Mouse (Mus musculus) heart, adult 18-20 months (tissue): ENCODE measurements around the gene Pafah1b2. TPM values are rescaled to one million over a fixed set of nuclear protein-coding genes. Genes with fewer than 3 reads are reported as not detected.

ENCODE experiments used
- DNase-seq, 2 experiments: peaks; one replicate each; pipeline ENCODE4 v3.0.0; 2021 to 2022; ENCODE audit warnings: mixed read lengths in 1 of 2
- total RNA-seq, 2 experiments: library from RNA; stranded (reverse); gene quantifications; 2 replicates each; pipeline ENCODE4 v1.2.3; 2021

The Pafah1b2 gene
- total RNA-seq, 2 experiments from 2014 or later = 52.3 to 58.0 TPM

GRCm38 (mm10) chr9:46026058-46026849 lies 13.8 kb upstream of the Pafah1b2 start:
- DNase-seq = no peak

GRCm38 (mm10) chr9:46023591-46023990 lies 11.1 kb upstream of the Pafah1b2 start:
- DNase-seq = no peak

GRCm38 (mm10) chr9:46019975-46020374 lies 7.5 kb upstream of the Pafah1b2 start:
- DNase-seq = no peak

- DNase-seq = no peak
These were observed 5.8 kb upstream of the Pafah1b2 start for GRCm38 (mm10) chr9:46018316-46018715.

DNA sequence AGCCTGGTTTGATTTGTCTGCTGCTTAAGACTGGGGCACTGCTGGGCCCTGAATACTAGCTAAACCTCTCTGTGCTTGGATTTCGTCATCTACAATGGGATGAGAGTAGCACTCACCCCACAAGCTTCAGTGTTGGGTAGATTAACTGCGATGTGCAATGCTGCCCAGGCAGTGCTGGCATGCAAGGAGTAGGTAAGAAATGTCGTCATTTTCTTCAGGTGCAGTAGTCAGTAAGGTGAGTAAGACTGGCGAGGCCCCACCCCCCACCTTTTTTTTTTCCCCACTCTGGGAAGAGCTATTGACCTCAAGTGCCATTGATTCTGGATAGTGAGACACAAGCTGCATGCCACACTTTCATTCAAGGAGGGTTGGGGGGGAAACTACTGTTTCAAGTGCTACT lies 3.9 kb upstream of the Pafah1b2 start:
- no peak for DNase-seq

- DNase-seq = peak; percentile 44 to 78
These were observed 3.3 kb upstream of the Pafah1b2 start for GRCm38 (mm10) chr9:46015831-46016230.

DNA sequence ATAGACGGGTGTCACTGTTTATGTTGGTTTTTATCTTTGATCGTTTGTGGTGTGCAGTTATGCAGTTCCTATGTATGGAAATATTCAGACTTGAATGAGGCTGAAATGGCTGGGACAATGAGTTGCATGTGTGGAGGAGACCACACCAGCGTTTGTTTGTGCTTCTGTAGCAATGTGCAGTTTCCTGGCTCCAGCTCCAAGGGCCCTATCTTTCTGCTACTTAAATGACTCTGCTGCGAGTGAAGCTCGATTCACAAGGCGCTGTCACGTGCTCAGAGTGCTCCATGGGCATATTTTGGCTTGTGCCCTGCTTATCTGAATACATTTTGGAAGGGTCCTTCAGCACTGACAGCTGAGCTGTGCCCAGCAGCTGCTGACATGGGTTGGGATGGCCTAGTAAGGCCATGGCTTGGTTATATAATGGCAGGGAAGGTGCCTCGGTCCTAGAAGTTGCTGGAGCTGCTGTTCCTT lies 2.6 kb upstream of the Pafah1b2 start:
- DNase-seq = peak; percentile 84 to 87

- peak; percentile 74 to 76 for DNase-seq
These were observed 1.8 kb upstream of the Pafah1b2 start for GRCm38 (mm10) chr9:46014251-46014681.

DNA sequence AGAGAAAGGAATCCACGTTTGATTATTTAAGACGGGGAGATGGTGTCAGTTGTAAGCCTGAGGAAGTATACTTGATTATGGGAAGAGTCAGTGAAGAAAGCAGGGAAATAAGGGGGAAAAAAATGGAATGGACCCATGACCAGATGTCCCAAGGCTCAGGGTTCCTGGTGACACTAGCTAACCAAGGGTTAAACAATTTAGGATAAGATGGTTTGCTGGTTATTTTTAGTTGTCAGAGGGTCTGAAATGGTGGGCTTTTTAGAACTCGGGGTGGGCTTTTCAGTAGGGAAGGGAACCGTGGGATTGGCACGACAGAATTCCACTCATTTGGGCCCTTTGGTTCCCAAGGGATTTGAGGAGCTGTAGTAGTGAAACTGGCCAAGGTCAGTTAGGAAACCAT lies 1.1 kb upstream of the Pafah1b2 start:
- DNase-seq = peak in 1 of 2 experiments; percentile 62

GRCm38 (mm10) chr9:46013009-46013586 lies 608 bp upstream of the Pafah1b2 start:
- DNase-seq = peak; percentile 57 to 78

- no peak for DNase-seq
These were observed 1.2 kb downstream of the Pafah1b2 start for GRCm38 (mm10) chr9:46011094-46011970.

GRCm38 (mm10) chr9:46009669-46009983 lies 2.9 kb downstream of the Pafah1b2 start:
- no peak for DNase-seq

DNA sequence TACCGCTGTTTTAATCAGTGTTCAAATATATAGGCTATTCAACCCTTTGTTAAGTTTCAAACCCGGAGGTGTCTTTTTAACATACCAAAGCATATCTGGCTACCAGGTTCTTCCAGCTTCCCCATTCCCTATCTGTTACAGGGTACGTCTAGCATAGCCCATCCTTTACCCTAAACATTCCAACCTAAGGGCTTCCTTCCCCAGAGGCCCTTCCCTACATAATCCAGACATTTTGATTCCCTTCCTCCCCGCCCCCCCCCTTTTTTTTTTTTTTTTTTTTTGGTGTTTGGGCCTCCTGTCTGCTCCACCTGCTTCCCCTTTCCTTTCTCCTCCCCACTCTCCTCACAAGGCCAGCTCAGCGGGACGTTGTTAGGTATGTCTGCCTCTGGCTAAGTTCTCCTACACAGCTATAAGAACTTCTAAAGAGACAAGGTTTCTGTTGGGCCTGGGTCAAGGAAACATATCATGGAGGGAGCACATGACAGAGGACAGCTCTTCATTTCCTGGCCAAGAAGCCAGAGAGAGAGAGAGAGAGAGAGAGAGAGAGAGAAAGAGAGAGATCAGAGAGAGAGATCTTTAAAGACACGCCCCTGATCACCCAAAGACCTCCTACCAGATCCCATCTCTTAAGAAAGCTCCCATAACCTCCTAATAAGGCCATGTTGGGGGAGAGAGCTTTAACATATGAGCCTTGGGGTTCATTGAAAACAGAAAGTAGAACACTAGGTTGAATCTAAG lies 3.4 kb downstream of the Pafah1b2 start:
- DNase-seq = no peak

DNA sequence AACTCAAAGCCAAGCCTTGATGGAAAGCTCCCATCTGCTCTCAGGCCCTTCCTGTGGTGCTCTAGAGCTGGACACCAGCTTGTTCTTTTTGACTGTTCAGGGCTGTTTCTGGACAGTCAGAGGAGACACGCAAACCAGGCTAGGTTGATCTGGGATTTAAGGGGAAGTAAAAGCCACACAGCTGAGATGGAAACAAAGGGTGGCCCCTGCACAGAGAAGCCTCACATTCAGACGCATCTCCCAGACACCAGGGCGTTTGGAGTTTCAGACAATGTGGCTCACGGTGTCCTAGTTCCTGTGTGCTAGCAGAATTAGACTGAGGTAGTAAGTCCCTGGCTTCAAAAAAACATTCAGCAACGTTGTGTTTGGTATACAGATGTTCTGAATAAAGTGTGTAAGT lies 6.3 kb downstream of the Pafah1b2 start:
- no peak for DNase-seq

GRCm38 (mm10) chr9:46004529-46004928 lies 8.0 kb downstream of the Pafah1b2 start:
- no peak for DNase-seq

DNA sequence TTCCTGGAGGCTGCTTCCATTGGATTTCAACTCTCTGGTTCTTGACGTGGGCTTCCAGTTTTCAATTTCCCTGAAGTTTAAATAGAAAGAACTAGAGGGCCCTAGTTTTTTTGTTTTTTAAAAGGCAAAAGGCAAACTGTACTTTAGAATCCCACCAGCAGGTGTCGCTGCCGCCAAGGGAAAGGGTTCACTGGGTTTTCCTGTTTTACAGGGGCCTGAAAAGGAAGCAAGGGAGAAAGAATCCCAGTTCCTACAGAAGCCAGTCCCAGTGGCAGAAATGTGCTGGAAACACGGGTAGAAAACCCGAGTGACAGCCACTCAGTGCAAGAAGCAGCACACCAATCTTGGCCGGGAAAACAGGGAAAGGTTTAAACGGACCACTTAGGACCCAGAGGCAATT lies 8.8 kb downstream of the Pafah1b2 start:
- DNase-seq = peak; percentile 74 to 98

GRCm38 (mm10) chr9:45999009-45999408 lies 13.5 kb downstream of the Pafah1b2 start:
- no peak for DNase-seq

DNA sequence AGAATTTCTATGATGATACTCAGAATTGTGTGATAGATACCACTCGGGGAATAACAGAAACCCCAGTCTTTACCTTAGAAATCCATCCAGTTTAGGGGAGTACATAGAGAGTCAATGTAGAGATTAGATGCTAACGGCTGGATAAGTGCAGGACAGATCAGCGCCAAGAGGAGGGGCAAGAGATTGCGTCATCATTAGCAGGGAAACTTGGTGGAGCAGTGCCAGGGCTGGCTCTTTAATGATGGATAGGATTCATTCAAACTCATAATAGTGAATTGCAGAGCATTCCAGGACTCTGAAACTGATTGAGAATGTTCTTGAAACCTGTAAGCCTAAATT lies 27.3 kb downstream of the Pafah1b2 start:
- peak; percentile 80 to 86 for DNase-seq

DNA sequence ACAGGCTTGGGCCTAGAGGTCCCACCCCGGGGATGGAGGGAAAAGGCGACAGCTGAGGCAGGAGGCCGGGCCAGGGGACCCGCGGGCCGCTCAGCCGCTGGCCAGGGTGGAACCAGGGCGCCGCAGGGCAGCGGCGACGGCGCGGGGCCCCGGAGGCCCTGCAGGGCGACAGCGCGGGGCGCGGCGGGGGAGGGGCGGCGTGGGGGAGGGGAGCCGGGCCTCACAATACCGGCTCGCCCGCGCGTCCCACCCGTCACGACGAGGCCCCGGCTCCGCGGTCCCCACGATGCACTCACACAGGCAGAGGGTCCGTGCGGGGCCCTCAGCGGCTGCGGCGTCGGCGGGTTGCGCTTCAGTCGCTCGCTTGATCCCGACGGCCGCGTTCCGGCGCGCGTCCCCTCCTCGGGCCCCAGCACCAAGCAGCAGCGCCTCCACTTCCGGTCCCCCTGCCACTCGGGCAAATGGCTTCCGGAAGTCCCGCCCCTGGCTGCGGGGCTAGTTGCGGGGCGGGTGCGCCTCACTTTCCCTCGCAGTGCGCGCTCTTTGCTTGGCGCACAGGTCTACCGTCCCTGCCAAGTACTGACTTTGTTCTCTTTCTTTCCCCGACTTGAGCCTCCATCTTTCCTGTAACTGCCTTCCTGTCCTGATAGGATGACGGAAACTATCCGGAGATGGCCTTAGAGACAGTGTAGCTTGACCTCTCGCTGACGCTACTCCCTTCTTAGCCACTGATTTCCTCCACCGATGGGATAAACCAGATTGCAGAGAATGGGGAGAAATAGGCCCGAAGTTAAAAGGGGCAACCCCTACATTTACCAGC lies 27.9 kb downstream of the Pafah1b2 start:
- DNase-seq = peak; percentile 93

GRCm38 (mm10) chr9:45983676-45984408 lies 28.6 kb downstream of the Pafah1b2 start:
- peak; percentile 9 to 58 for DNase-seq

DNA sequence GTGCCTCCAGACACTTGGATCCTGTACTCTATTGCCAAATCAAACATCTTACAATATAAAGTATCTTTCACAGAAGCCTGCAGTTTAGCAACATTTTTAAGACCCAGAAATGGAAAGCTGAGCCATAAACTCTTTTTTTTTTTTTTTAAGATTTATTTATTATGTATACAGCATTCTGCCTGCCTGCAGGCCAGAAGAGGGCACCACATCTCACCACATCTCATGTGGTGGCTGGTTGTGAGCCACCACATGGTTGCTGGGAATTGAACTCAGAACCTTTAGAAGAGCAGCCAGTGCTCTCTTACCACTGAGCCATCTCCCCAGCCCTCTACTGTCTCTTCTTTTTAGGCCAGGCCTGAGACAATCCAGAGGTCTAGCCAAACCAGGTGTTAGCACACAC lies 31.2 kb downstream of the Pafah1b2 start:
- no peak for DNase-seq
